Mouse (Mus musculus): ENCODE measurements around the gene Trim42.

Trim42 gene

DNA sequence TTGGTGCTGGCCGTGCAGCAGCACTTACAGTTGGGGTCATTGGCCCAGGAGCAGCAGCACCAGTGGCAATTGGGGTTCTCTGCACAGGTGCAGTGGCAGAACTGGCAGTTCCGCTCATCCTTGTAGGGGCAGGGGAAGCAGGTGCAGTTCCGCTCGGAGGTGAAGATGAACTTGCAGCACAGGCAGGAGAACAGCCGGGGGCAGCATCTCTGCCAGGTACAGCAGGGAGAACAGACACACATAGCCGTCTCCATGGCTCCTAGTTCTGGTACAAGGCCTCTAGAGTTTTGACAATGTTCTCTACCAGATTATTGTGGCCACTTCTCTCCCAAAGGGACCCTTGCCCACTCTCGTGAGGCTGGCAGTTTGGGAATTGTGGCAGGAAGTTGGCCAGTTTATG is at the start of gene Trim42:
Gene Trim42 (minus strand): TSS at position 368 of the 400 bp plus-strand sequence.
- in situ Hi-C loops (cut with MboI, MseI): no loop called here

DNA sequence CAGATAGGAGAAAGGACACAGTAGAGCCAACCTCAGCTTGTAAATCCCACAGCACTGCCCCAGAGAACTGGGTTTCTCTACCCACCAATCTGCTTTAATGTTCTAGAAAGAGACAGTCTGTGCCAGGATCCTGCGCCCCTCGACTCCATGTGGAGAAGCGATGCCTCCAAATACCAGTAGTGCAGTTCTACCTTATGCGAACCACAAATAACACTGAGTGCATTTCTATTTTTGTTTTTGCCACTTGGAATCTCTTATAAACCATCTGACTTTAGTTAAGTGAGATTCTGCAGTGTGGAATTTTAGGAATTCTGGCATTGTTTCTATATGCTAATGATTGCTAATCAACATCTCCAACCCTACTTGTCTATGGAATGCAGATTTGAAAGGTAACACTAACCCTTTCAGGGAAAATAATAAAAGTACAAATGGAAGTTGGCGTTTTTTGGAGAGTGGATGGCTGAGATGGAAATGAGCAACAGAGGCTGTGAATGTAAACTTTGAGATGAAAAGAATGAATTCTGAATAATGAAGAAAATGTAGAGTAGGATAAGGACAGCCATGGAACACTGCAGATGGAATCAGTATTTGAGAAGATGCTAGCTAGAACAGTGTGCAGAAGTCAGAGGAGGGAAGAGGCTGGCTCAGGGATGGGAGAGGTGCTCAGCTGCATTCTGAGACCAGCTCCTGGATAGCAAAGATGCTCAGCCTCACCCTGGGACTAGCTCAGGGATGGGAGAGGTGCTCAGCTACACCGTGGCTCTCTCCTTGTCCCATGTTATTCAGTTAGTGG is 45.3 kb upstream of the Trim42 start:
- in situ Hi-C loops (cut with MboI, MseI): no loop called here

DNA sequence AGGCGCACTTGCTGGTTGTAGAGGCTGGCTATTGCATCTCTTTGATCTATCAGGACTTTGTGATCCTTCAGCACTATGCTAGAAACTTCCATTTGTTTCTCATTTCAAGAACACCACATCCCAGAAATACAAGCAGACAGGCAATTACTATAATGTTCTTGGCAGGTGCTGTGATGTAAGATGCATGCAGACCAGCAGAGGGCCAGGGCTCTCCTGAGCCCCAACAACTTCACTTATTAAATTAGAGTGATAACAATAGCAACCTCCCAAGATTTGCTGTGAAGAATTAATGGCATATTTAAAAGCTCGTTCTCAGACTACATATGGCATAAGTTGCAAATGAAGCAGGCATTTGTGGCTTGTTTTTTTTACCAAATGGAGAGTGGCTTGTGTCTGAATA is 38.4 kb upstream of the Trim42 start:
- in situ Hi-C loops (cut with MboI, MseI): no loop called here

DNA sequence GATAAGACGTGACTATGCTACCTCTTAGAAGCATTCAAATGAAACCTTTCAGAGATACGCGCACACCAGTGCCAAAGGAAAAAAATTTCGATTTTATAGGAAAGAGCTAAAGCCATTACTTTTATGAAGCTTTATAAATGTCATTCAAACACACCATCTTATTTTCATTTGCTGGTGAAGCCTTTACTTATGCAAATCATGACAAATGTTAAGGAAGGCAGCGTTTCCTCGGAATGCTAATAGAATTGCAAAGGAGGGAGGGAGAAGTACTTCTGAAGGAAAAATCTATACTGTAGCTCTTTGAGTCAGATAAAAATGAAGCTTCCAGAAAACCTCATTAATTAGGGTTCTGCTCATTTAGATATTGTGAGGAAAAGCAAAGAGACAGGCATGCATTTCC is 13.3 kb downstream of the Trim42 start:
- in situ Hi-C loops (cut with MboI, MseI): no loop called here

DNA sequence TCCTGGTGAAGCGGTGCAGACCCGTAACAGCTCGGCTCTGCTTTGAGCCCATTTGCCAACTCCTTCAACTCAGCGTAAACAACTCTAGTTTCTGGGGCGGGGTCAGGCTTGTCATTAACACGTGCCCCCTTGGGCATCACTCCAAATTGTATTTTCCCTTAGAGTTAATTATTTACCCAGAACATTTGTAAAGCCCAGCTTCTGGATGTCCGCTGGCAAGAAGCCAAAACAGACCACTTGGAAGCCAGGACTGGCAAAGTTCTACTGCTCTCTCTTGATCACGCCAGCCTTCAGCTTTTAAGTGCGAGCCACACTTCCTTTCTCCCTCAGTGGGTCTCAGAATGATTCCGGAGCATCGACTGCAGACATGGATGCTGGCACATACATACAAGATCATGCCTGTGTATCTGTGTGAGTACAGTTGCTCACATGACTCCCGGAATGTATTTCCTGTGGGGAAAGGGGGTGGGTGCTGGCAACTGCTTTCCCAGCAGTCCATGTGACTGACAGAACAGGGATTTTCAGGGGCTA is 24.9 kb downstream of the Trim42 start:
- in situ Hi-C loops (cut with MboI, MseI): no loop called here

DNA sequence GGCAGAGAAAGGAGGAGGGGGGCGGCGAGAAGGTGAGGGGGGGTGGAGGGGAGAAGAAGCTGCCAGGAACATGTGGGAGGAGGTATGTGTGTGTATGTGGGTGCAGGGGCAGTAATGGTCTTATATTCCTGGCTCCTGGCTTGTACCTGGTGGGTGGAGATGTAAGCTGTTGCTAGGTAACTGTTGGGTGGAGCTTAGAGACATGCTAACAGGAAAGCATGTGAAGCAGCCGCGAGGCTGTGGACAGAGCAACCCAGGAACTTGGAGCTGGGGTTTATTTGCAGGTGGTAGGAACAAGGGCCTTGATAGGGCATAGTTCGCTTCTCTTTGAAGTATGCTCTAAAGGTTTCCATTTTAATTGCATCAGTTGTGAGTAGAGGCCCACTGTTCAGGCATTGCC is 28.0 kb downstream of the Trim42 start:
- in situ Hi-C loops (cut with MboI, MseI): no loop called here

DNA sequence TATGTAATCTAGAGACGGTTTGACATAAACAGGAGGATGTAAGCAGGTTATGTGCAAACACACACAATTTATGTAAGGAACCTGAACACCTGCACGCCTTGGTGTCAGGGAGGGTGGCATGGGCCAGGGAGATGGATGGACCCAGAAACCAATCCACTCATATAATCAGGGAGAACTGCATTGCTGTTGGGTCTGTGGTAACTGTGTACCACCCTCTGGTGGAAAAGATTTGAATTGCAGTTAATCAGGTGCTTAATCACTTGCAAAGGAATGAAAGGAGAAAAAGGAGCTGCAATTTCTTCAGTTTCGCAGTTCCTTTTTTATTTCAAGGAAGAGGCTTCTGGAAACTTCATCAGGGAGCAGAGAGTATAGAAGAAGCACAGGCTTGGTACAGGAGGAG is 46.9 kb downstream of the Trim42 start:
- in situ Hi-C loops (cut with MboI, MseI): no loop called here

DNA sequence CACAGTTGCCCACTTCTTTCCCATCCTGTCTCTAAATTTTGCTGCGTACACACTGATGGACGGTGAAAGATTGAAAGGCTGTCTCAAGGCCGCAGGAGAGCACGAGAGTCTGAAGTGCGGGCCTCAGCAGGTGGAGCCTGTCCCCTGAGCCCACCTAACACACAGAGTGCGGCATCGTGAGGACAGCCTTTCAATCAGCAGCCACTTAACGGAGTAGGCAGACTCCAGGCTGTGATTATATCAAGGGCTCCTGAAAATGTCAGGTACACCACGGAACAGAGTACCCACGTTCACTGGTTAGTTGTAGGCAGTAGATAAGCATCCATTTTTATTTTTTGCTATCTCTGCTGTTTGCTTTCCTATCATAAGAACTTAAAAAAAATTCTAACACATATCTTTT is 47.6 kb downstream of the Trim42 start:
- in situ Hi-C loops (cut with MboI, MseI): no loop called here

DNA sequence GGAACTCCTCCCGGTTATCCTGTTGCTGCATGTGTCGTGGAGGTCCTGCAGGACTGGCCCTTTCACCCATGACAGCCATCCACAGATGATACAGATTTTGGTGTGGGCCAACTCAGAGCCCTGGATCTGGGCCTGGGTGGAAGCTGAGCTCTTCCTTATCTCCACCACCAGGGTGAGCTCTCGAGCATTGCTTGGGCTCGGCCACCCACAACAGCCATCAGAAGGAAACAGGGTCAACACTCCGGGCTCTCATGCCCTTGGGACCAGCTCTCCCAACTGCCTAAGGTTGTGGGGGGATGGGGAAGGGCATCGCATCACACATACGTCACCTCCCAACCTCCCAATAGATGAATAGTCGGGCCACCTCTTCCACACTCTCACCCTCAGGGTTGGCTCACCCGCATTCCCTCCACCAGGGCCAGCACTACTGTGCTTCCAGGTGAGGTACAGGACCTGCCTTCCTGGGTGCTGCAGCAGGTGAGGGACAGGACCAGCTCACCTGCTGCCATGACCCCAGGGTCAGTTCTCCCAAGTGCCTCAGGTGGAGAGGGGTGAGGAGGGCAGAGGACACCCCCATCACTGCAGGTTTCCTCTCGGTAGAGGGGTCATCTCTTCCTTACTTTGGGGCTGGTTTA is 54.2 kb downstream of the Trim42 start:
- in situ Hi-C loops (cut with MboI, MseI): loop anchor here (10.0 kb wide), 1 partner anchor 261 kb away; no protein-coding TSS in a partner anchor

DNA sequence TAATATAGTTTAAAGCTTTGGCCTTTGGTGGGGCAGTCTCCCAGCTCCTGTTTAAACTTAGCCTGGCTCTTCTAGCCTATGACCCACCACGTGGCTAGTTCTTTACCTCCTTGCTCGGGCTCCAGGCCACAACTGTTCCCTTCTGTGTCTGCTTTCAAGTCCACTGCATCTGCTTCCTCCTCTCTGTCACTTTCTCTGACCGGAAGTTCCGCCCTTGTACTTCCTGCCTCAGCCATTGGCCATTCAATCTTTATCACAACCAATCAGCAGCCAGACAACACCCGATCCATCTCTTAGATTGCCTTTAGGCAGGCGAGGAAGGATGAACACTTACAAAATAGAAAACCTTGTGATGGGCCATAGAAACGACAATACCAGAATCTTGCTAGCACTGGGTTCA is 58.1 kb downstream of the Trim42 start:
- in situ Hi-C loops (cut with MboI, MseI): loop anchor here (10.0 kb wide), 1 partner anchor 257 kb away; no protein-coding TSS in a partner anchor

DNA sequence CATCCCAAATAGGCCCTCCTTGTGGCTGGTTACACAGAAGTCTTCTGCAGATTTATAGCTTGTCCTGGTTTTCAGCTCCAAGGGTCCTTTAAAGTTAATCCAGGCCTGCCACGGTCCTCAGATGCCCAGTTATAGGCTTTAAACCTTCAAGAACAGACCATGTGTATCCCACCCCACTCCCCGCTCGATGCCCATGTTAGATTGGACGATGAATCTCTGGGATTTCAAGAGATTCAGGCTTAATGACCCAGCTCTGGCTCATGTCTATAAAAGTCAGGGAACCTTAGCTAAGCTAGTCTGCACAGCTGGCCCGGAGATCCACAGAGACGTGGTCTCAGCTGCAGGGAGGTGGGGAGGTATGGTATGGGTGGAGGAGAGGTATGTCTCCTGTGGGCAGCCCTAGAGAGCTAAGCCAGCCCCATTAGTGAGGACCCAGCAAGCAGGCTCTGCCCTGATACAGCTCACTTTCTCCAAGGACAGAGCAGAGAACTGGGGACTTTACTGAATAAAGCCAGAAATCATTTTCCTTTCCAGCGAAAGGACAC is 60.2 kb downstream of the Trim42 start:
- in situ Hi-C loops (cut with MboI, MseI): loop anchor here (10.0 kb wide), 1 partner anchor 255 kb away; no protein-coding TSS in a partner anchor

DNA sequence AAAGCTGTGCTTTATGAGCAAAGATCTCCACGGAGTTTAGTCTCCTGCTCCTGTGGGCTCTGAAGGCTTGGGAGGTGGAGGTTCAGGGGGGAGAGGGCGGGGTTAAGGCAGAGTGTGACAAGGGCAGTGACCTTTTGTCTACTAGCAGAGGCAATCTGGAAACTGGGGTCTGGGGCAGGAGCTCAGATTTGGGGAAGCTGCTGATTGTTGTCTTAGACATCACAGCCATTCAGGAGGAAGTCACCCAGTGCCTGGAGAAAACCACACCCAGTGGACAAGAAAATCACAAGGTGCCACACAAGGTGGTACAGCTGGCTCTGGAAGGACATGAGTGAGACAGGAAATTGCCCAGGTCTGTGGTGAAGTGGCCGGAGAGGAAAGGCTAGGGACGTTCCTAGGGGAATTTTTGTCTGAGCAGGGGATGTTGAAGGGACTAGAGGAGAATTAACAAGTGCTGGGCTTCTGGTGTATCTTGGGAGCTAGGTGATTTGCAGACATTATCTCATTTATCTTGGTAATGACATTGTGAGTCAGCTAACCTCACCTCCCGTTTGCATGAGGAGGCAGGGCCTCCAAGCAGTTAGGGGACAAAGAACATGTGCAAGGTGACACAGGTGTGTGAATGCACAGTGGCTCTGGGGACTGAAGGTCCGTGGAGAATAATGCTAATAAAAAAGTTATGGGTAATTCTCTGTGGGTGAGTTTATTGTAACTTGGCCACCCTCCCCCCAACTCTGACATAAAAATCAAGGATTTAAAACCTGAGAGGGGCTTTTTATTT is 61.9 kb downstream of the Trim42 start:
- in situ Hi-C loops (cut with MboI, MseI): no loop called here
